Mouse (Mus musculus) ES-Bruce4 (cell line): Measurements from ENCODE around the gene Tmem168.

Source experiments
- EP300 ChIP-seq: IDR thresholded peaks from 2 replicates; pipeline ENCODE4 v1.6.1; 2011; ENCODE audit warnings: low read depth, low read length; ENCODE audit not compliant: insufficient read depth
- POLR2A ChIP-seq: IDR thresholded peaks from one replicate; pipeline ENCODE4 v1.8.1; 2011; ENCODE audit warnings: low read length; ENCODE audit not compliant: insufficient read depth

DNA sequence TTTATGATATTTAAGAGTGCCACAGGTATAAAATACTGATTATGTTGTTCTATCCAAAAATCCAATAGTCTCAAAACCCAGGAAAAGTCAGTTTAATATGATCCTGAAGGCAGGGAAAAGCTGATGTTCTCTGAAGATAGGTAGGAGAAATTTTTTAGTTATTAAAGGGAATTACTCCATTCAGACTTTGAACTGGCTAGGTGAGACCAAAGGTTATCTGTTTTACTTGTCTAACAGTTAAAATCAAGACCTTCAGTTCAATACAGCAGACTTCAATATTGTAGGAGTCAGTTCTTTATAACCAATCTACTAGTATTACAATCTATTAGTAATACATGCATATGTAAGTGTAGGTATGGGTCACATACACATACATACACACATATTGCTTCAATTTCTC is 46.2 kb upstream of the Tmem168 start:
- no peak for TF ChIP-seq EP300
- TF ChIP-seq POLR2A: no peak
